Mouse (Mus musculus): Measurements from ENCODE around the gene Ccdc124. TPM values are rescaled to one million over a fixed set of nuclear protein-coding genes. Genes with fewer than 3 reads are reported as not detected.

Gene Ccdc124
- polyA plus RNA-seq, 1 experiment from 2014 or later = 61.7 TPM

DNA sequence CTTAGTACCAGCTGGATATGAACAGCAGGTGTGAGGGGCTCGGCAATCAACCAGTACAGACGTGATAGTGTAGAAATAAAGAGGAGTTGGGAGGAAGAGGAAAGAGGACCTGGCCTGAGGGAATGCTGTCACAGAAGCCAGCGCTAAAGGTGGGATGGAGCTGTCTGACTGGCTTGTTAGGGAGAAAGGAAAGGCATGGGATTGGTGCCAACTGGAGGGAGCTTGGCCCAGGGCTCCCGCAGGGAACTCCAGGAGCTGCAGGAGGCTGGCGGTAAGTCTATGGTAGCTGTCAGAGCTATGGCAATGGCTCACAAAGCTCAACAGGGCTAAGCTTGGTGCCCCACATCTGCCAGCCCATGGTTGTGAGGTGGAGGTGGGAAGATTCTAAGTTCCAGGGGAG lies 28.5 kb upstream of the Ccdc124 start:
- WGBS = 27% methylated on average over 5 of the region's 5 CpGs
- TF ChIP-seq CTCF (IDR thresholded peaks at IDR 0.05; ENCODE audit: low read depth) = no peak
- Histone ChIP-seq H3K9me3 (ENCODE audit: control insufficient read depth) (no peaks in the 10 kb centered on the region), H3K9ac (ENCODE audit: low read depth, low read length) (no peak overlapping the region), H3K27me3 (replicated peaks; ENCODE audit: control insufficient read depth, insufficient read depth, low read length) (no peaks in the 10 kb centered on the region), H3K4me3 (ENCODE audit: low read depth, low read length) (no peak overlapping the region), H3K36me3 (ENCODE audit: control insufficient read depth, insufficient read depth) (no peaks in the 10 kb centered on the region), H3K4me2 (replicated peaks; ENCODE audit: low read depth) (no peak overlapping the region), H3K27ac (ENCODE audit: low read depth, low read length) (no peak overlapping the region), H3K4me1 (replicated peaks; ENCODE audit: control insufficient read depth, insufficient read depth, low read length) (no peaks in the 10 kb centered on the region; the same call in 1 of the 2 replicates)
- ATAC-seq = no peak

DNA sequence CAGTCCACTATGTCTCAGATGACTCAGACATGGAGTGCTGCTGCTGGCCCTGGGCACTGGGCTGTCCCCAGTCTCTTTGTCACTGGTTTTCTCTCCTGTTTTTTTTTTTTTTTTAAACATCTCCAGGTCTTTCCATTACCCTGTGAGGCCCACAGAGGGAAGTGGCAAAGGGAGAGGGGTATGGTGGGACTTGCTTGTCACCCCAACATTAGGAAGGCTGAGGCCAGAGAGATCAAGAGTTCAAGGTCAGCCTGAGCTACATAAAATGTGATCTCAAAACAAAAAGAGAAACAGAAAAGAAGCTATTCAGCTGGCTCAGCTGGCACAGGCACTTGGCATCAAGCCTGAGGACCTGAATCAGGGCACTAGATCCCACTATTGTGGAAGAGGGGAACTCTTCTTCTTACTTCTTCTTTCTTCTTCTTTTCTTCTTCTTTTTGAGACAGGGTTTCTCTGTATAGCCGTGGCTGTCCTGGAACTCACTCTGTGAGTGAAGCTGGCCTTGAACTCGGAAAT lies 27.2 kb upstream of the Ccdc124 start:
- H3K27ac ChIP-seq (ENCODE audit: low read depth, low read length) = no peak overlapping the region
- 82% methylated on average over 2 of the region's 2 CpGs for WGBS
- H3K4me1 ChIP-seq (replicated peaks; ENCODE audit: control insufficient read depth, insufficient read depth, low read length) = no peaks in the 10 kb centered on the region; the same call in 1 of the 2 replicates
- H3K4me3 ChIP-seq (ENCODE audit: low read depth, low read length) = no peak overlapping the region
- TF ChIP-seq CTCF (IDR thresholded peaks at IDR 0.05; ENCODE audit: low read depth) = no peak
- H3K9me3 ChIP-seq (ENCODE audit: control insufficient read depth) = no peaks in the 10 kb centered on the region
- H3K4me2 ChIP-seq (replicated peaks; ENCODE audit: low read depth) = no peak overlapping the region
- no peak overlapping the region for H3K9ac ChIP-seq (ENCODE audit: low read depth, low read length)
- 0 out of 2 replicates have a peak, but pooled peaks cover under 1% of the 10 kb centered on the region for H3K36me3 ChIP-seq (ENCODE audit: control insufficient read depth, insufficient read depth)
- H3K27me3 ChIP-seq (replicated peaks; ENCODE audit: control insufficient read depth, insufficient read depth, low read length) = no peaks in the 10 kb centered on the region
- no peak for ATAC-seq

DNA sequence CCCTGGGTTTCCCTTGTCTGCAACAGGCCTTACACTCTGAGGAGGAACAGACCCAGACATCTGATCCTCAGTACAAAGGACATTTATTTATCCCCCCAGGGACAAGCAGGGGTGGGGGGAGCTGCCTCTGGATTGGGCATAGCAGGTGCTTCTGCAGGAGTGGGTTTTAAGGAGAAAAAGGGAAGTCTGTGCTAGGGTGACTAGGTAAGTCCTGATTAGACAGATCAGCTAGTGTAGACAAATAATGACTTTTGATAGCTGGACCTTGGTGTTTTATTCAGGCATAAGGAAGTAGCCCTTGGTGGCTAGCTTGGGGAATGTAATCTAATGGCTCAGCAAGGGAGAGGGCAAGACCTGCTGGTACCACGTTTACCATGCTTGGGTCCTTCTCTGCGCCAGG lies 25.5 kb upstream of the Ccdc124 start:
- H3K36me3 ChIP-seq (ENCODE audit: control insufficient read depth, insufficient read depth) = peaks cover 17% of the 10 kb centered on the region
- WGBS = 87% methylated on average over 2 of the region's 2 CpGs

DNA sequence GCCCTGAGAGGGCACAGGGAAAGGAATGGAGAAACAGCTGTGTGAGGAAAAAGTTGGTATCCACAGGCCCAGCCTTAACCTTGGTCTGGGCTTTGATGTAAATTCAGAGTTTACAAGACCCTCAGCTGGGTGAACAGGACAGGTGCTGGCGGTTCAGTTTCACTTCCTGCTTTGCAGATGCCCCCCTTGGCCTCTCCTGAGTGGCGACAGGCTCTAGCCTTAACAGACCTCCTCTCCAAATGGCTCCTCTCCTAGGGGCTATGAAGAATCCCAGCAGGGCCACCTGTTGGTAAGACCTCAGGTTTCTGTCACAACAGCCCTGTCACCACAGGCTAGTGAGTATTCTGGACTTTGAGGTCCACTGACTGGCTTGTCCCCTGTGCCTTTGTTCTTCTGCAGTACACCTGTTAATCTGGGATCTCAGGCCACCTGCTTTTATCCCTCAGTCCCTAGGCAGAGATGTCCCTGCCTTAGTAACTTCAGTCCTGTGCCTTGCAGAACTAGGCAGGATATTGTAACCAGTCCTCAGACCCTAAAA lies 25.0 kb upstream of the Ccdc124 start:
- no peak overlapping the region for H3K9ac ChIP-seq (ENCODE audit: low read depth, low read length)
- TF ChIP-seq CTCF (IDR thresholded peaks at IDR 0.05; ENCODE audit: low read depth) = no peak
- H3K9me3 ChIP-seq (ENCODE audit: control insufficient read depth) = no peaks in the 10 kb centered on the region
- ATAC-seq = no peak
- H3K27ac ChIP-seq (ENCODE audit: low read depth, low read length) = no peak overlapping the region
- H3K36me3 ChIP-seq (ENCODE audit: control insufficient read depth, insufficient read depth) = peaks cover 22% of the 10 kb centered on the region
- H3K4me1 ChIP-seq (replicated peaks; ENCODE audit: control insufficient read depth, insufficient read depth, low read length) = no peaks in the 10 kb centered on the region
- H3K4me3 ChIP-seq (ENCODE audit: low read depth, low read length) = no peak overlapping the region
- 50% methylated on average over 2 of the region's 2 CpGs for WGBS
- no peaks in the 10 kb centered on the region for H3K27me3 ChIP-seq (replicated peaks; ENCODE audit: control insufficient read depth, insufficient read depth, low read length)
- no peak overlapping the region for H3K4me2 ChIP-seq (replicated peaks; ENCODE audit: low read depth)

More for the DNA sequence above, 25.5 kb upstream of the Ccdc124 start:
- Histone ChIP-seq H3K9me3 (ENCODE audit: control insufficient read depth) (no peaks in the 10 kb centered on the region), H3K27me3 (replicated peaks; ENCODE audit: control insufficient read depth, insufficient read depth, low read length) (no peaks in the 10 kb centered on the region), H3K9ac (ENCODE audit: low read depth, low read length) (no peak overlapping the region), H3K4me1 (replicated peaks; ENCODE audit: control insufficient read depth, insufficient read depth, low read length) (no peaks in the 10 kb centered on the region), H3K27ac (ENCODE audit: low read depth, low read length) (no peak overlapping the region), H3K4me2 (replicated peaks; ENCODE audit: low read depth) (no peak overlapping the region), H3K4me3 (ENCODE audit: low read depth, low read length) (no peak overlapping the region)
- no peak for ATAC-seq
- no peak for TF ChIP-seq CTCF (IDR thresholded peaks at IDR 0.05; ENCODE audit: low read depth)

DNA sequence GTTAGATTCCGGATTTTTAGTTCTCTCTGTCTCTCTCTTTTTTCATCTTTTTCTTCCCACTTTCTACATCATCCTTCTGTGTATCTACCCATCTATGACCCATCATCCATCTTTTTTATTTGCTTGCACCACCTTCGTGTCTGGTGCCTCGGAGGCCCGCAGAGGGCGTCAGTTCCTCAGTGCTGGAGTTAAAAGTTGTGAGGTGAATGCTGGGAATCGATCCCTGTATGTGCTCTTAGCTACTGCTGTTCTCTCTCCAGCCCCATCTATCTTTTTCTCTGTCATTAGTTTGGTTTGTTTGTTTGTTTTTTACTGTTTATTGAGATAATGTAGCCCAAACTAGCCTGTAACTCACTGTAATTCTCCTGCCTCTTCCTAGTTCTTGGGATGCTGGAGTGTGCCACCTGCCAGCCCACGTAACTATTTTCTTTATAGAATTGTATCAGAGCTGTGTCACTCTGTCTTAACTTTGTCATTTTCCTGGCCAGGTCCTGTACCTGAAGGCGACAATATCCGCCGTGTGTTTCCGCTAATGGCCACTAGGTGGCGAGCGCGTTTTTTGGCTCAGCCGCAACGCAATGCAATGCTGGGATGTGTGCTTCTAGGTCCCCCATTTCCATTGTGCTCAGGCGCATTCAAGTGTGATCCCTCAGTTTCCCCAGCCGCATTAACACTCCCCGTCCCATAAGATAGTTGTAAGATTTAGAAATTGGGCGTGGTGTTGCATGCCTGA lies 24.1 kb upstream of the Ccdc124 start:
- peak overlapping the region; percentile 51 for H3K27ac ChIP-seq (ENCODE audit: low read depth, low read length)
- TF ChIP-seq CTCF (IDR thresholded peaks at IDR 0.05; ENCODE audit: low read depth) = peak; percentile 97
- peak; percentile 50 for ATAC-seq
- H3K4me3 ChIP-seq (ENCODE audit: low read depth, low read length) = peak overlapping the region; percentile 89
- no peaks in the 10 kb centered on the region for H3K9me3 ChIP-seq (ENCODE audit: control insufficient read depth)
- H3K4me1 ChIP-seq (replicated peaks; ENCODE audit: control insufficient read depth, insufficient read depth, low read length) = no peaks in the 10 kb centered on the region
- H3K9ac ChIP-seq (ENCODE audit: low read depth, low read length) = peak overlapping the region; percentile 49
- under 1% methylated on average over 20 of the region's 20 CpGs for WGBS
- H3K27me3 ChIP-seq (replicated peaks; ENCODE audit: control insufficient read depth, insufficient read depth, low read length) = peaks cover 6% of the 10 kb centered on the region; the same call in 1 of the 2 replicates
- peaks cover 22% of the 10 kb centered on the region for H3K36me3 ChIP-seq (ENCODE audit: control insufficient read depth, insufficient read depth)
- H3K4me2 ChIP-seq (replicated peaks; ENCODE audit: low read depth) = peak overlapping the region; percentile 67

DNA sequence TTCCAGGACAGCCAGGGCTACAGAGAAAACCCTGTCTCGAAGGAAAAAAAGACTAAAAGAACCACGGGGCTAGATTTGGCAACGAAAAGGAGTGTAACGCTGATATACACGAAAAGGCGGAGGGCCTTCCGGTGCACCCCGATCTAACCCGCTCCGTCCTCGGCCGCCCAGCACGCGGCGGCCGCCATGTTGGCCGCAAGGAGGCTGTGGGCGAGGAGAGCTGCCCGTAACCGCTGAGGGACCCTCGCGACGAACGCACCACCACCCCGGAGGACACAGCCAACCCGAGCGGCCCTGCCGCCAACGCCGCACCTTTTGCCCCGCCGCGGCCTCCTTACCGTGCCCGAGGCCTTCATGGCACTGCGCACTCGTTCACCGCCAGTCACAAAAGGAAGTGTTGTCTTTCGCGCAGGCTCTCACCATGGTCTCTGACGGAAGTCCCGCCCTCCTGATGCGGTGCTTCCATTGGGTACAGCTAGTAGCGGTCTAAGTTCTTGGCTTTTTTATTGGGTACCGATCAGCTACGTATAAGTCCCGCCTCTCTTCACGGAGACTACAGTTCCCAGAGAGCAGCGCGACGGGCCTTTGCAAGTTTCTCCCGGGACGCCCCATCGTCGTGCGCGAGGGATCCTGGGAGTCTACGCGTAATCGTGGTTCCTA lies 23.4 kb upstream of the Ccdc124 start, which contains the start of gene Rpl18a:
TSS of gene Rpl18a (minus strand) at position 392 of the 660 bp plus-strand sequence.
- Histone ChIP-seq H3K27ac (ENCODE audit: low read depth, low read length) (peak within 1 kb of the TSS; percentile 51), H3K4me1 (replicated peaks; ENCODE audit: control insufficient read depth, insufficient read depth, low read length) (no peaks in the 10 kb centered on the region), H3K9ac (ENCODE audit: low read depth, low read length) (peak within 1 kb of the TSS; percentile 92), H3K9me3 (ENCODE audit: control insufficient read depth) (no peaks in the 10 kb centered on the region), H3K4me2 (replicated peaks; ENCODE audit: low read depth) (peak within 1 kb of the TSS; percentile 67), H3K36me3 (ENCODE audit: control insufficient read depth, insufficient read depth) (peaks cover 22% of the 10 kb centered on the region), H3K4me3 (ENCODE audit: low read depth, low read length) (peak within 1 kb of the TSS; percentile 89), H3K27me3 (replicated peaks; ENCODE audit: control insufficient read depth, insufficient read depth, low read length) (peaks cover 11% of the 10 kb centered on the region; the same call in 1 of the 2 replicates)
- under 1% methylated on average over 59 of the region's 60 CpGs for WGBS
- TF ChIP-seq CTCF (IDR thresholded peaks at IDR 0.05; ENCODE audit: low read depth) = peak; percentile 42
- peak; percentile 99 for ATAC-seq

All from intestine, postnatal 0 days (tissue).